Mouse (Mus musculus): ENCODE results near the gene Nnat. TPM values are rescaled to one million over a fixed set of nuclear protein-coding genes. Genes with fewer than 3 reads are reported as not detected.

Gene Nnat
- polyA plus RNA-seq, 1 experiment = 8,068 TPM

DNA sequence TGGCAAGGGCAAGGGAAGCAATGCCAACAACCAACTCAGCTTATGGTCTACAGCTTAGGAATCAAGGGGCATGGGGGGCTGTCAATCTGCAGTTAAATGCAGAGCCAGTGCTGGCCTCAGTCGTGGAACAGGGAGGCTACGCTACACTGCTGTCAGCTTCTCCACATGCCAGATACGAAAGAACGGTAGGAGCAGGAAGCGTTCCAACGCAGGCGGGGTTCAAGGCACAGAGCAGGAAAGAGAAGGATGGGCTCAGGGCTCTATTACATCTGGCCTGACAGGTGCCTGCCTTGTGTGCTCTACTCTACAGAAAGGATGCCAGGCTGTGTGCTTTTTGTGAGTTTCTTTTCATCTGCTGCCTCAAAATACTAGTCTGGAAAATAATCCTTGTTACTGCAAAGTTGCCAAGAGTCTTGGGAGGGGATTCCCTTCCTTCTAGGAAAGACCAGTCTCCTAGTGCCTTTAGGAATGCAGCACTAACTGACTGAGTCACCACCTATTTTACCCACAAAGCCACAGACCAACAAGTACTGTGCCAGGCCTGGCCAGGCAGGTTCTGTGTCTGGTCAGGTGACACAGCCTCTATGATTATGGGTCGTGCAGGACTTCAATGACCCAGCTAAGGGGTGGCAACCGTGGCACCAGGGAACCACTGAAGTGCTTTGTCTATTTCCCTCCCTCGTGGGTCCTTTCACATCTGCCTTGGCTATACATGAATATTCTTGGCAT lies 7.6 kb upstream of the Nnat start:
- DNase-seq (ENCODE audit: low read depth) = no peak
- TF ChIP-seq CTCF (IDR thresholded peaks at IDR 0.05; ENCODE audit: borderline replicate concordance, extremely low read depth, insufficient read depth, insufficient read length) (no peak), POLR2A (IDR thresholded peaks at IDR 0.05; ENCODE audit: borderline replicate concordance, extremely low read depth, insufficient read depth, insufficient read length, poor library complexity, severe bottlenecking) (no peak)

DNA sequence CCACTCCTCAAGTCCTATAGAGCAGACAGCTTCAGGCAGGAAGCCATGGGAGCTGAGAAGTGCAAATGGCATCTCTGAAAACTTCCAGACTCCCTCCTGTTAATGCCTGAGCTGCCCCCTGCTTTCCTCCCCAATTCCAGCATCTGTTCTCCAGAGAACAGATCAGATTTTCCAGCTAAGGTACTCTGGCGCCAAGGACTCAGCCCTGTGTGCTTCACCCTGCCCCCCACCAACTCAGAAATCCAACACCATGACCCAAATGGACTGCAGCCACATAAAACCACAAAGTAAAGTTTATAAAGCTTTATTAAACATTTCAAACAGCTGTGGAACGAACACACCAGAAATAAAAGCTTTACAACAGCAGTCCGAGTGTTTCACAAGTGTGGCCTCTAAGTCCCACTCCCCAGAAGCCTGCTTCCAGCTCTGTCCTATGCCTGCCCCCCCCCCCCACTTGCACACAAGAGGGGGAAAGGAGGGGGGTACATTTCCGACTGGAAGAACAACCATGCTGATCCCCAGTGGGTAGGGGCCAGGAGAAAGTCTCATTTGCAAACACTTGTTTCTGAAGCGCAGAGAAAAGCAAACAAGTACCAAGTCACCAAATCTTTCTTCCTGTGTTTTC lies 3.7 kb upstream of the Nnat start:
- DNase-seq (ENCODE audit: low read depth) = no peak
- TF ChIP-seq POLR2A (IDR thresholded peaks at IDR 0.05; ENCODE audit: borderline replicate concordance, extremely low read depth, insufficient read depth, insufficient read length, poor library complexity, severe bottlenecking) = no peak
- TF ChIP-seq CTCF (IDR thresholded peaks at IDR 0.05; ENCODE audit: borderline replicate concordance, extremely low read depth, insufficient read depth, insufficient read length) = no peak

DNA sequence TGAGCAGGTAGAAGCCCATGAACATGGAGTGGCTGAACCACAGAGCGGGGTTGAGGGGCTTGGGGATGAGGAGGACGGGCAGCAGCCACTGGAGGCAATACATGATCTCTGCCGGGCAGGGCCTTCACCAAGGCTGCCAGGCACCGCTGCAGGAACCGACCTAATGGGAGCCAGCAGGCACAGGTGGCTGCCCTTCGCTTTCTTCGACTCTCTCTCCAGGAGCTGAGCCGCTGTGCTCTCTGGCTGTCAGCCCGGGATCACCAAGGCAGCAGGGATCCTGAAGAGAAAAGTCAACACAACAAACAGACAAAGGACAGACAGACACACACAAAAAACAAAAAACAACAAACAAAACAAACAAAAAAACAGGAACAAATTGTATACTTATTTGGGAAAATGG lies 1.8 kb upstream of the Nnat start:
- TF ChIP-seq POLR2A (IDR thresholded peaks at IDR 0.05; ENCODE audit: borderline replicate concordance, extremely low read depth, insufficient read depth, insufficient read length, poor library complexity, severe bottlenecking) (no peak), CTCF (IDR thresholded peaks at IDR 0.05; ENCODE audit: borderline replicate concordance, extremely low read depth, insufficient read depth, insufficient read length) (no peak)
- no peak for DNase-seq (ENCODE audit: low read depth)

DNA sequence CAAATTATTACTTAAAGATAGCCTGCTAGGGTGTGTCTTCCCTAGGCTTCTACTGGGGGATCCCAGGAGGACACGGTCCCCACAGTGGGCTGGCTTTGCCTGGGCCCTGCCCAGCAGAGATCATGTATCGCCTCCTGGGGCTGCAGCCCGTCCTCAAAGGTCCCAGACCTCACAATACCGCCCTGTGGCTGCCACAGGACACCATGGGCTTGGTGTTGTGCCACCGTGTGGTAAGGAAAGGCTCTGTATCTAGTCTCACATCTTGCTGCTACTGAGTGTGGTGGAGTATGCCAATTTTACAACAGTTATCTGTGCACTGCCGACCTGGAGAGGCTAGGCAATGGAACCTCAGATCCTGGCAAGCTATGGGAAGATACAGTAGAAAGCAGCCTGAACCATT lies 1.4 kb upstream of the Nnat start:
- TF ChIP-seq POLR2A (IDR thresholded peaks at IDR 0.05; ENCODE audit: borderline replicate concordance, extremely low read depth, insufficient read depth, insufficient read length, poor library complexity, severe bottlenecking) = no peak
- peak; percentile 51; the same call in 1 of the 2 replicates for TF ChIP-seq CTCF (IDR thresholded peaks at IDR 0.05; ENCODE audit: borderline replicate concordance, extremely low read depth, insufficient read depth, insufficient read length)
- DNase-seq (ENCODE audit: low read depth) = peak; percentile 74

DNA sequence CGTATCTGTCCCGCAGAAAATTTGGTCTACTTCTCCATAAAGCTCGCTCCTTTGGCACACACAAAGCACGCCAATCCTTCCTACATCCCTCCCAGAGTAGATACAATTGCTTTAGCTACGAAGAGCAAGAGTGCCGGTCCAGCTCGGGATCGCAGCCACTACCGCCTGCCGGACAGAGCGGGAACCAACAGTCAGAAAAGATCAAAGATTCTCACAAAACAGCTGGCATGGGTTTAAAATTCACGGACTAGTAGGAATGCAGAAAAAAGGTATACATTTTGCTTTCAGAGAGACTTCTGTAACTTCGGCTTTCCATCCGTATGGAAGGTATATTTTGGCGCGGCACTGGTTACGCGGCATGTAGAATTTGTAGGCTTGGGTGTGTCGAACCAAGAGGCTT lies 438 bp upstream of the Nnat start:
- DNase-seq (ENCODE audit: low read depth) = peak; percentile 71
- TF ChIP-seq CTCF (IDR thresholded peaks at IDR 0.05; ENCODE audit: borderline replicate concordance, extremely low read depth, insufficient read depth, insufficient read length) (peak; percentile 34; the same call in 1 of the 2 replicates), POLR2A (IDR thresholded peaks at IDR 0.05; ENCODE audit: borderline replicate concordance, extremely low read depth, insufficient read depth, insufficient read length, poor library complexity, severe bottlenecking) (no peak)

DNA sequence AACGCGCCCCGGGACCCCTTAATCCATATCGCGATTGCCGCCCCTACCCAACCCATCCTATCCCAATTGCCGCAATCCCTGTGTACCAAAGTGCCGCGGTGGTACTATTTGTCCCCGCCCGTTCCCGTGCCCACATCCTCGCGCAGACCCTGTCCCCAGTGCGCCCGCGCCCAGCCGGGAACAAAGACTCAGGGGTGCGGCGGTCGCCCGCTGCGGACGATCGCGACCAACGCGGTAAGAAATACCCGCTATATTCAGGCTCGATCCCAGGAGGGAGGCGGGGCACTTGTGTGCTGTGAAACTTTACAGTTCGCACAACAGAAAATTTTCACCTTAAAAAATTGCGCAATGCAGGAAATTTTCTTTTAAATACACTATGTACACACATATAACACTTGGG lies 424 bp downstream of the Nnat start:
- DNase-seq (ENCODE audit: low read depth) = no peak
- TF ChIP-seq CTCF (IDR thresholded peaks at IDR 0.05; ENCODE audit: borderline replicate concordance, extremely low read depth, insufficient read depth, insufficient read length) (no peak), POLR2A (IDR thresholded peaks at IDR 0.05; ENCODE audit: borderline replicate concordance, extremely low read depth, insufficient read depth, insufficient read length, poor library complexity, severe bottlenecking) (no peak)

DNA sequence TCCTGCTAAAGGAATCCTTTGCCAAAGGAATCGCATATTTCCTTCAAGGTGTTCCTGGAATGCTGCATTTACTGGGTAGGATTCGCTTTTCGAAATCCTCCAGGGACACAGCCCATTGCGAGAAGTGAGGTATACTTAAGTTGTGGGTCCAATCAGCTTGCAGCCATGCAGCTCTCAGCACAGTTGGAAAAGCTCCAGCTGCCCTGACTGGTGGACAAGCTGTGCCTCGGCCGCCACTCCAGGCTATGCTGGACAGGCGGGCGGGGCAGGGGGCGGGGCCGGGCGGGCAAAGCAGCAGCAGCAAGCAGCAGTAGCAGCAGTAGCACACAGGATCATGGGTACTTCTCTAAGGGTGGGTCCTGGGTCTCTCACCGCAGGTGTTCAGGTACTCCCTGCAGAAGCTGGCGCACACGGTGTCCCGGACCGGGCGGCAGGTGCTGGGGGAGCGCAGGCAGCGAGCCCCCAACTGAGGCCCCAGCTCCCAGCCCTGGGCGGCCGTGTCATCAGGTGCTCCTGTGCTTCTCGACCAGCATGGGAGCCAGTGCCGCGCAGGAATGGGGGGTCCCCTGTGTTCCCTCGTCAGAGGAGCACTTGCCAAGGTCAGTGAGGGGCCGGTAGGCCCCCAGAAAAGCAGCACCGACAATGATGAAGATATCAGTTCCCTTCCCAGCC lies 1.4 kb downstream of the Nnat start:
- DNase-seq (ENCODE audit: low read depth) = peak; percentile 96
- TF ChIP-seq POLR2A (IDR thresholded peaks at IDR 0.05; ENCODE audit: borderline replicate concordance, extremely low read depth, insufficient read depth, insufficient read length, poor library complexity, severe bottlenecking) (no peak), CTCF (IDR thresholded peaks at IDR 0.05; ENCODE audit: borderline replicate concordance, extremely low read depth, insufficient read depth, insufficient read length) (no peak)

DNA sequence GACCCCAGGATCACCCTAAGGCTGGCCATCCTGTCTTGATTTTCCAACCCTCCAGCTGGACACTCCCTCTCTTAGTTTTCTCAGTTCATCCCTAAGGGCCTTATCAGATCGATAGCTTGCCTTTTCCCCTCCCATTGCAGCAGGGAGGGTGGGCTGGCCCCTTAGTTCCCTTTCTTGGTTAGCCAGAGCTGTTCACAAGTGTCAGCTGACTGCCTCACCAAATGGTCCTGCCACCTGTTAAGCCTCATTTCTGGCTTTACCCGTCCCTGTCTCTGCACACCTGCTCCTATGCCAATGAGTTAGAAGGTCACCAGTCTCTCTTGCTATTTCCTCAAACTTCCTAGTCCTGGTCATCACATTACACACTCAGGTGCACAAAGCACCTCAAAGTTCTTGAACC lies 3.2 kb downstream of the Nnat start:
- TF ChIP-seq CTCF (IDR thresholded peaks at IDR 0.05; ENCODE audit: borderline replicate concordance, extremely low read depth, insufficient read depth, insufficient read length) (no peak), POLR2A (IDR thresholded peaks at IDR 0.05; ENCODE audit: borderline replicate concordance, extremely low read depth, insufficient read depth, insufficient read length, poor library complexity, severe bottlenecking) (0 out of 2 replicates have a peak, but pooled peaks have one; percentile 3)

DNA sequence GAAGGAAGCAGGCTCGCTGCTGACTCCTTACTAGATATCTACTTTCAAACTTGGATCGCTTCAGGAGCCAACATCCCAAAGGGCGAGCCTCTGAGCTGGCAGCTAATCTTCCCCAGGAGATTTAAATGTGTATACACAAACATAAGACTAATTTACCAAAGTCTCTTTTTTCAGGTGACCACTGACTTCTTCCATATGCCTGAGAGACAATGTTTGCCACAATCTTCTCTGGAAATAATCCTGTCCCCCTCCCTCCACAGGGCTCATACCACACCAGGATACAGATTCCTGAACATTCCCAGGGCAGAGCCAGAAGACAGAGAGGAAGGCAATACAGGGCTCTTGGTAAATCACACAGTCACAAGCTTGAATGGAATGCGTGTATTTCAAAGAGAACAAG lies 4.8 kb downstream of the Nnat start:
- DNase-seq (ENCODE audit: low read depth) = no peak

More for the DNA sequence above, 3.2 kb downstream of the Nnat start:
- DNase-seq (ENCODE audit: low read depth) = no peak

DNA sequence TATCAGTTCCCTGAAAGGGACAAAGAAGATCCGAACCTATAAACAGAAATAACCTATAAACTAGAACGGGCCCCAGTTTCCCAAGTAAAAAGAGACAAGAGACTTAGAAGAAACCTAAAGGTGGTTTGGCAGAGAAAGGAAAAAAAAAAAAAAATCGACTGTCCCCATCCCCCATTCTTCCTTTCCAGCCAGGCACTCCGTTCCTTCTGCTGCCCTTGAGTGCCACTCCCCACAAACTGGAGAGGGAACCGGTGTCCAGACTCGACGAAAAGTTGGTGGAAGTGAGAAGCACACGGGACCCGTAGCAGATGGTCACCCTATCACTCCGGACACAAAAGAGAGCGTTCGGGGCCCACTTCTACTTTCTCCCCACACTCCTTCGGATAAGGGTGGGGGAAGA lies 5.6 kb downstream of the Nnat start:
- TF ChIP-seq CTCF (IDR thresholded peaks at IDR 0.05; ENCODE audit: borderline replicate concordance, extremely low read depth, insufficient read depth, insufficient read length) (no peak), POLR2A (IDR thresholded peaks at IDR 0.05; ENCODE audit: borderline replicate concordance, extremely low read depth, insufficient read depth, insufficient read length, poor library complexity, severe bottlenecking) (no peak)
- no peak for DNase-seq (ENCODE audit: low read depth)

More for the DNA sequence above, 4.8 kb downstream of the Nnat start:
- TF ChIP-seq CTCF (IDR thresholded peaks at IDR 0.05; ENCODE audit: borderline replicate concordance, extremely low read depth, insufficient read depth, insufficient read length) (no peak), POLR2A (IDR thresholded peaks at IDR 0.05; ENCODE audit: borderline replicate concordance, extremely low read depth, insufficient read depth, insufficient read length, poor library complexity, severe bottlenecking) (no peak)

DNA sequence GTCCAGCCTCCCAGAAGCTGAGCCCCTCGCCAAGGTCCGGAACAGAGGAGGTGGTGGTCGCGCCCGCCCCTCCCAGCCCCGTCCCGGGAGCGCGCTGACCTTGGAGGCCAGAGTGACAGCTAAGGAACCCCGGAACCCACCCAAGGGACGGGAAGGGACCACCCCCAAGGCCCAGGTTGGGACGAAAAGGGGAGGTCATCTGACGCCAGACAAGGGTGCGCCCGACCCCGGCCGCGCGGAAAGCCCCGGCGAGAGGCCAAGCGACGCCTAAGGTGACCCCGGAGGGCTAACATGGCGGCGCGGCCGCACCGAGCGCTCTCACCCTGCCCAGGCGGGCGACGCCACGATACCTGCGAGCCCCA lies 6.0 kb downstream of the Nnat start:
- no peak for DNase-seq (ENCODE audit: low read depth)
- TF ChIP-seq POLR2A (IDR thresholded peaks at IDR 0.05; ENCODE audit: borderline replicate concordance, extremely low read depth, insufficient read depth, insufficient read length, poor library complexity, severe bottlenecking) = no peak; the same call in 1 of the 2 replicates
- TF ChIP-seq CTCF (IDR thresholded peaks at IDR 0.05; ENCODE audit: borderline replicate concordance, extremely low read depth, insufficient read depth, insufficient read length) = no peak
